Mouse (Mus musculus): ENCODE results near the gene Atp6v1b1.
"Not testable (repeated sequence)": the region's sequence is repeated elsewhere in the genome, so short reads cannot be mapped to it uniquely, and the experiment has no call there.

Atp6v1b1 gene

GRCm38 (mm10) chr6:83774781-83775563, 32.2 kb downstream of the Atp6v1b1 start:
- DNase-seq (ENCODE audit: inconsistent age in 2 of 2, low spot score in 1 of 2), result peak in 1 of 2 experiments; percentile 65

GRCm38 (mm10) chr6:83775638-83776293, 33.0 kb downstream of the Atp6v1b1 start, which contains the start of gene Tex261:
TSS of gene Tex261 (minus strand) at chr6:83775813.
- DNase-seq (ENCODE audit: inconsistent age in 2 of 2, low spot score in 1 of 2), result peak; percentile 94 to 97

GRCm38 (mm10) chr6:83778306-83778705, 35.5 kb downstream of the Atp6v1b1 start:
- peak; percentile 83 to 93 for DNase-seq (ENCODE audit: inconsistent age in 2 of 2, low spot score in 1 of 2)

GRCm38 (mm10) chr6:83779026-83779425, 36.2 kb downstream of the Atp6v1b1 start:
- DNase-seq (ENCODE audit: inconsistent age in 2 of 2, low spot score in 1 of 2), result peak; percentile 72 to 88

GRCm38 (mm10) chr6:83786426-83786825, 43.6 kb downstream of the Atp6v1b1 start:
- no peak for DNase-seq (ENCODE audit: inconsistent age in 2 of 2, low spot score in 1 of 2)

GRCm38 (mm10) chr6:83788554-83788953, 45.8 kb downstream of the Atp6v1b1 start:
- no peak for DNase-seq (ENCODE audit: inconsistent age in 2 of 2, low spot score in 1 of 2)

GRCm38 (mm10) chr6:83790533-83790932, 47.7 kb downstream of the Atp6v1b1 start:
- DNase-seq (ENCODE audit: inconsistent age in 2 of 2, low spot score in 1 of 2), result not testable (repeated sequence)

- peak in 1 of 2 experiments; percentile 11 for DNase-seq (ENCODE audit: inconsistent age in 2 of 2, low spot score in 1 of 2)
Measured at GRCm38 (mm10) chr6:83791251-83791890, 48.6 kb downstream of the Atp6v1b1 start.

- peak; percentile 97 to 99 for DNase-seq (ENCODE audit: inconsistent age in 2 of 2, low spot score in 1 of 2)
Measured at GRCm38 (mm10) chr6:83794760-83795296, 52.0 kb downstream of the Atp6v1b1 start, which contains the start of gene Nagk. TSS of gene Nagk (plus strand) at chr6:83794982.

- DNase-seq (ENCODE audit: inconsistent age in 2 of 2, low spot score in 1 of 2), result peak in 1 of 2 experiments; percentile 82
Measured at GRCm38 (mm10) chr6:83795492-83795900, 52.7 kb downstream of the Atp6v1b1 start.

- DNase-seq (ENCODE audit: inconsistent age in 2 of 2, low spot score in 1 of 2), result no peak
Measured at GRCm38 (mm10) chr6:83796686-83797085, 53.9 kb downstream of the Atp6v1b1 start.

- DNase-seq (ENCODE audit: inconsistent age in 2 of 2, low spot score in 1 of 2), result no peak
Measured at GRCm38 (mm10) chr6:83802033-83802432, 59.2 kb downstream of the Atp6v1b1 start.

GRCm38 (mm10) chr6:83802846-83803245, 60.1 kb downstream of the Atp6v1b1 start:
- DNase-seq (ENCODE audit: inconsistent age in 2 of 2, low spot score in 1 of 2), result no peak
